Mouse (Mus musculus): Measurements from ENCODE around the gene Gm10638. TPM values are rescaled to one million over a fixed set of nuclear protein-coding genes. Genes with fewer than 3 reads are reported as not detected.

Gene Gm10638
- not detected for polyA plus RNA-seq (2017; shearing (Covaris generic))

DNA sequence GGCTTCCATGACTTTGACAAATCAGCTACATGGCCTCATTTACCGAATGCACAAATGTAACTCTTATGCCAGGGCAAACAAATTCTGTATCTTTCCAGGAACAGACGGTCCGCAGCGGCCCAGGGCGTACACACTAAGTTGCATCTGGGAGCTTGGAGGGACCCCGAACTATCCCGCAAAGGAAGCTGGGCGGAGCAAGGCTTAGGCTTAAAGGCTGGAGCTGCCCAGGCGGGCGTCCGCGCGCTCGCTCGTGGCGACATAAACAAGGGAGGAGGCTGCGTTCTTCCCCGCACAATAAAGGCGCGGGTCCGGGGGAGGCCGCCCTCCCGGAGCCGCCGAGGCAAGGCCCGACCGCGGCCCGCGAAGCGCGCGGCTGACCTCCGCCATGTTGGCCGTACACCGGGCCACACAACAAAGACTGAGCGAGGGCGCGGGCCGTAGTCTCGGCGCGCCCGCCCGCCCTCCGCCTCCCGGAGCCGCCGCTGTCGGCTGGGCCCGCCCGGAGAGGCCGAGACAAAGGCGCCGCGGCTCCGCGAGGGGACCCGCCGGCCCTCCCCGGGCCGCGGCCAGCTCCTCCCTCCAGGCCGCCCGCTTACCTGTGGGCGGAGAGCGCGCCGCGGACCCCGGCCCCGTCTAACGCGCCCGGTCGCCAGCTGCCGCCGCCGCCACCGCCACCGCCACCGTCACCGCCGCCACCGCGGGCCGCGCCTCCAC is at the start of gene Gm10638, which contains the start of gene Siah1a:
TSS of gene Gm10638 (plus strand) at position 479 of the 714 bp plus-strand sequence.
TSS of gene Siah1a (minus strand) at position 714 of the 714 bp plus-strand sequence.

Other genes with a start within 250 kb of the Gm10638 start
- gene Abcc12, start 165.0 kb upstream of the Gm10638 start, polyA plus RNA-seq (2017; shearing (Covaris generic)): not detected
- 136 TPM for gene Lonp2, start 121.7 kb upstream of the Gm10638 start, polyA plus RNA-seq (2017; shearing (Covaris generic))
- gene Siah1a, start 235 bp downstream of the Gm10638 start, polyA plus RNA-seq (2017; shearing (Covaris generic)): 4.4 TPM
- 4.6 TPM for gene N4bp1, start 139.6 kb downstream of the Gm10638 start, polyA plus RNA-seq (2017; shearing (Covaris generic))